Mouse (Mus musculus): ENCODE data around the gene Olfr209.

DNA sequence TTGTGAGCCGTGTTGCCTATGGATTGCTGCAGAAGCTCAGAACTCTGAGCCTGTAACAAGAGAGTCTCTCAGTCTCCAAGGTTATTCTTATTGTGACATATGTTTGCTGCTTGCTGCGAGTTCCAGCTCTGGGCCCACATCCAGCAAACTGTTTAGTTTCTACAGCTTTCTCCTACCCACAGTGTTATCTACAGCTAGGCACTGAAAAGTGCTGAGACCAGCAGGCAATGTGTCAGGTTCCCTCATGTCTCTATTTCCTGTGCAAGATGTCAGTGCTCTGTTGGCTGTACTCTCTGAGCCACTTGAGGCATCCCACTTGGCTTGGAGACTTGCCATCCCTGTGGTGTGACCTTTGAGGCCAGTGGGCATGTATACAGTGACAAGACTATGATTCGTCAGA is 29.5 kb upstream of the Olfr209 start:
- TF ChIP-seq POLR2A (IDR thresholded peaks at IDR 0.05; ENCODE audit: low read depth, low read length) (no peak), CTCF (IDR thresholded peaks at IDR 0.05; ENCODE audit: extremely low read depth, insufficient read length, insufficient replicate concordance, low read depth, low read length) (no peak)
